Mouse (Mus musculus) WW6 (cell line): ENCODE results near the gene Trim39.
"Not testable (repeated sequence)": the region's sequence is repeated elsewhere in the genome, so short reads cannot be mapped to it uniquely, and the experiment has no call there.

Experiments used
- DNase-seq: peaks from one replicate; pipeline ENCODE4 v3.0.0-alpha.2; 2013; ENCODE audit warnings: low read depth, low spot score

Gene Trim39

GRCm38 (mm10) chr17:36248886-36249285, 23.2 kb downstream of the Trim39 start:
- DNase-seq: no peak

GRCm38 (mm10) chr17:36245741-36246140, 26.3 kb downstream of the Trim39 start:
- no peak for DNase-seq

GRCm38 (mm10) chr17:36244031-36244430, 28.0 kb downstream of the Trim39 start:
- no peak for DNase-seq

- DNase-seq: no peak
These were observed 31.3 kb downstream of the Trim39 start for GRCm38 (mm10) chr17:36240637-36241213.

GRCm38 (mm10) chr17:36237321-36237921, 34.6 kb downstream of the Trim39 start:
- no peak for DNase-seq

GRCm38 (mm10) chr17:36235300-36235699, 36.7 kb downstream of the Trim39 start:
- DNase-seq: not testable (repeated sequence)

GRCm38 (mm10) chr17:36233572-36233971, 38.5 kb downstream of the Trim39 start:
- DNase-seq: no peak

- DNase-seq: peak; percentile 100
These were observed 40.7 kb downstream of the Trim39 start for GRCm38 (mm10) chr17:36231318-36231717.

- no peak for DNase-seq
These were observed 43.0 kb downstream of the Trim39 start for GRCm38 (mm10) chr17:36229046-36229445.

GRCm38 (mm10) chr17:36226921-36227320, 45.1 kb downstream of the Trim39 start:
- DNase-seq: no peak

GRCm38 (mm10) chr17:36225231-36225824, 46.7 kb downstream of the Trim39 start:
- no peak for DNase-seq

GRCm38 (mm10) chr17:36224451-36224850, 47.6 kb downstream of the Trim39 start:
- no peak for DNase-seq

- DNase-seq: no peak
These were observed 53.4 kb downstream of the Trim39 start for GRCm38 (mm10) chr17:36218594-36219155.

- DNase-seq: no peak
These were observed 56.5 kb downstream of the Trim39 start for GRCm38 (mm10) chr17:36215586-36215985.
